Mouse (Mus musculus) spleen, postnatal 36 days (tissue): ENCODE measurements around the gene Tbx1.

Source experiments
- DNase-seq, 2 experiments: peaks; one replicate each; pipeline ENCODE4 v3.0.0; 2022; ENCODE audit warnings: low spot score in 2 of 2, mixed read lengths in 1 of 2

The Tbx1 gene

GRCm38 (mm10) chr16:18587847-18588737 is 2.4 kb downstream of the Tbx1 start:
- DNase-seq, result no peak

GRCm38 (mm10) chr16:18586906-18587546 is 3.4 kb downstream of the Tbx1 start:
- no peak for DNase-seq

GRCm38 (mm10) chr16:18586076-18586905 is 4.2 kb downstream of the Tbx1 start:
- no peak for DNase-seq

GRCm38 (mm10) chr16:18585676-18586075 is 4.8 kb downstream of the Tbx1 start:
- DNase-seq, result no peak

DNA sequence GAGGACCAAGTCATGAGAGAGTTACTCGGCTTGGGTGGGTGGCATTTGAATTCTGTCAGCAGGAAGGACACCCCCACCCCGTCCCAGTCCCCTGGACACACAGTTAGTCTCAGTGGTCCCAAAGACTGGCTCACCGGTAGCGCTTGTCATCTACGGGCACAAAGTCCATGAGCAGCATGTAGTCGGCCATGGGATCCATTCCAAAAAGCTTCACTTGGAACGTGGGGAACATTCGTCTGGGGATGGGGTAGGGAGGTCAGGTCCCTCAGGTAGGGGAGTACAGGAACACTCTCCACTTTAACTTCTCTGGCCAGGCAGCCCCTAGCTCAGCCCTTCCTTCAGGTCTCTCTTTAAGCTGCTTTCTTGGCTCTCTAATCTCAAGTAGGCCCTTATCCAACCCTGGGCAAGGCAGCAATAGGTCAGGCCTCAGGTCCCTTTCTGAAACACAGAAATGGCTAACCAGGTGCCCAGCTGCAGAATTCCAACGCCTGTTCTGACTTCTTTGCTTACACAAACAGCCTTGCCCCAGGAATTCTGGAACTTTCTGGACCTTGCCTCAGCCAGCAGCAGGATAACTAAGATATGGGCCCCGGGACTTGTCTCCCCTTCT is 5.5 kb downstream of the Tbx1 start:
- DNase-seq, result no peak

GRCm38 (mm10) chr16:18583673-18584357 is 6.7 kb downstream of the Tbx1 start:
- DNase-seq, result no peak

GRCm38 (mm10) chr16:18583169-18583568 is 7.3 kb downstream of the Tbx1 start:
- no peak for DNase-seq

GRCm38 (mm10) chr16:18582426-18583148 is 7.9 kb downstream of the Tbx1 start:
- DNase-seq, result no peak

DNA sequence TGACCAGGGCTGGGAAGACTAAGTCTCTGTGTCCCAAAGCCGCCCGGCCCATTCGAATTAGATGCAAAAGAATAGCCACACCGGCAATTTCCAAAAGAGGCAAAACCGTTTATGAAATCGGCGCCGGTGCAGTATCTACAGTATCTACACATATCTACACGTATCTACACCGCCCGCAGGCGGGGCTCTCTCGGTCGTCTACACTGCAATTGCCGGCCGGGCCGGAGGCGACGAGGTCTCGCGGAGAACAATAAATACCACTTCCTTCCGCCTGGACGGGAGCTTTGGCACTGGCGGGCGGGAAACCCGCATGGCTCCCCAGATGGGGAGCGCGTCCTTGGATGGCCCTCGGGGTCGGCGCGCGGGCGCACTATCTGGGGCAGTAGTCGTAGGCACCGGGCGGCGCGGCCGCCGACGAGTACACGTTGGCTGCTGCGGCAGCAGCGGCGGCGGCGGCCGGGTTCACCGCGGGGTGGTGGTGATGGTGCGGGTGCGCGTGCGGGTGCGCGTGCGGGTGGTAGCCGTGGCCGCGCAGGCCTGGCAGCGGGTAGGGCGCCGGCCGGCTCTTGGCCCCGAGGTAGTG is 8.8 kb downstream of the Tbx1 start:
- DNase-seq, result no peak

DNA sequence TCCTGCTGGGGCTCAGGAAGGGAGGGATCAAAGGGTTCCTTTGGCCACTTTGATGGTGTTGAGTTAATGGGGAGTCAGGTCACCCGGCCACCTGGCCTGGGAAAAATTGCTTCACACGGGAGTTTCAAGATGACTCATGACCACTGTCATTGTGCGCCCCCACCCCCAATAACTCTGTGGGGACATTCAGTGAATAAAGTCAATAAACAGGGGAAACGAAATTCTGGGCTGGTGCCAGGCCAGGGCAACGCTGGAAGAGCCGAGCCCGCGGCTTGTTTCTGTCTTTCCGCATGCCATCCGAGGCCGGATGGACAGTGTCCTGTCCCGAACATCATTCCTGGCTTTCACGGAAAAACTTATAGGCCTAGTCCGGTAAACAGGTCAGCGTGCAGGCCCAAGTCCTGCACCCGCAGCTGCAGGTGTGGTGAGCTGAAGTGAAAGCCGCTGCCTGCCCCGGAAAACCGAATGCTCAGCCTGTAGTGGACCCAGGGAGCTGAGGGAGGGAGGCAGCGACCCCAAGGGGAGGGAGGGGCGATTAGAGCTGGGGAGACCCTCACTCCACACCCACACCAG is 9.3 kb downstream of the Tbx1 start:
- no peak for DNase-seq

- DNase-seq, result no peak
These were observed 10.1 kb downstream of the Tbx1 start for GRCm38 (mm10) chr16:18580389-18580788.

- no peak for DNase-seq
These were observed 12.8 kb downstream of the Tbx1 start for GRCm38 (mm10) chr16:18577599-18578160.

DNA sequence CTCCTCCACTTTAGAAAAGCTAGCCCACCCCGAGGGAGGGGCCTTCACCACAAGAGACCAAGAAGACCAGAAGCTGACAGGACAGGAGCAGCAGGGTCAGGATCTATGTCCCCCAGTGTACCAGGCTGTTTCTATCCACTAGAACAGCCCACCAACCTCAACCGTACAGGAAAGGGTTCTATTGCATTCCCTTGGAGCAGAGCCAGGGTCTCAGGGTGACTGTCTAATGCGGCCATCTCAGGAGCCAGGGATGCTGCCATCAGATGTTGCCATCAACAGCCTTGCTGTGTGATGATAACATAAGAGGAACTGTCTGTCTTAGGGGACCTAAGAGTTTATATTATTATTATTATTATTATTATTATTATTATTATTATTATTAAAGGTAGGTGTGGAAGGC is 13.4 kb downstream of the Tbx1 start:
- no peak for DNase-seq

DNA sequence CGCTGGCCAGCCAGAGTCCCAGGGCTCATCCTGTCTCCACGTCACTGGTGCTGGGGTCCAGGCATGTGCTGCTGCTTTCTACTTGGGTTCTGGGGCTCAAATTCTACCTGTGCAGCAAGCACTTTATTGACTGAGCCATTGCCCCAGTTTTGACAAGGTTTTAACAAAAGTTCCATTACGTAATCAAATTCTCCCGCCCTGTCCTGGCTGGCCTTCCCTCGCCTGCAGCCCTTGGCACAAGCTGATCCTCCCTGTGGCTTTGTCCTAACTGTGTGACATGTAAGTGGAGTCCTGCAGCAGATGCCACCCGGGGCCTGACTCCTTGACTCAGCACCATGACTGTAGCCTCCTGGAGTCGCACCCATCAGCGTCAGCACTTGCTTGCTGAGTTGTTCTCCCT is 16.3 kb downstream of the Tbx1 start:
- no peak for DNase-seq

GRCm38 (mm10) chr16:18568599-18568998 is 21.9 kb downstream of the Tbx1 start:
- DNase-seq, result no peak

GRCm38 (mm10) chr16:18564472-18564871 is 26.0 kb downstream of the Tbx1 start:
- DNase-seq, result no peak

DNA sequence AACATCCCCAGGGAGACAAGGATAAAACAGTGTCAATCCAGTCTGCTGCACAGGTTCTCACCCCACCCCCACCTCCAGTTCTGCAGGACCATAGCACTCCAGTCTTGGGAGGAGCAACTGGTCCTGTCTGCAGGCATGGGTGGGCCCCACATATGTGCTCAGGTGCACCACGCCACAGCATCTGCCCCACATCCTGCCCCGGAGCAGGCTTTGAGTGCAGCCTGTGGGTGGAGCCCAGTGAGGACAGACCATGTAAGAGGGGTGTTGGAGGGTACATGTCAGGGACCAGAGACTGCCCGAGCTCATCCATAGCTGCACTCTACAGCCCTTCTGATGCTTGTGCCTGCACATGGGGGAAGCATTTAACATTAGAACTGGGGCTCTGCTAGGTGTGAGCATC is 34.0 kb downstream of the Tbx1 start:
- DNase-seq, result no peak

DNA sequence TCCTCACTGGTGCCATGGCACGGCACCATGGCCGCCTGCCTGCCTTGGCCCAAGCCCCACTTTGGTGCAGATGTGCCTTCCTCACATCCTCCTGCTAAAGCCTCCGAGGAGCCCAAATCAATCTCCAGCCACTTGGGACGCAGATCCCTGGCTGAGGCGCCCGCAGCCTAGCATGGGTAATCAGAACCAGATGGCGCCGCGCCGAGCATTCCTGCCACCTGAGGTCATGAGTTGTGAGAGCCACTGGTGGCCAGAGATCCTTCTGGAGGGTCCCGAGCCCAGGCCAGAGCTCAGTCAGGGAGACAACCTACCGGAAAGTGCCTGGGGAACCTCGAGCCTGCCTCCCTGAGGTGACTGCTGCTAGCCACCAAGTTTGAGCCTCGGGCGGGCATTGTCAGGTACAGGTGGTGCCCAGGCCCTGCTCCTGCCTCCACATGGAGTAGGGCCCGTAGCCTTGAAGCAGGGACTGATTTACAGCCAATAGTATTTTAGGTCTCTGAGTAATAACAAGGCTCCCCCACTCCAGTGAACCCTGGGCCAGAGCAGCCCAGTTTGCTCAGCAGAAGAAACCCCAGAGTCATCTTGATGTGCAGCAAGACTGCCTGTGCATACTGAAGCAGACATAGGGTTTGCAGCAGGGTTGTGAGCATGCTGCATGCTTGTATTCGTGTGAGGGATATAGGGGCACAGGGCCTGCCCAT is 35.1 kb downstream of the Tbx1 start:
- DNase-seq, result no peak

DNA sequence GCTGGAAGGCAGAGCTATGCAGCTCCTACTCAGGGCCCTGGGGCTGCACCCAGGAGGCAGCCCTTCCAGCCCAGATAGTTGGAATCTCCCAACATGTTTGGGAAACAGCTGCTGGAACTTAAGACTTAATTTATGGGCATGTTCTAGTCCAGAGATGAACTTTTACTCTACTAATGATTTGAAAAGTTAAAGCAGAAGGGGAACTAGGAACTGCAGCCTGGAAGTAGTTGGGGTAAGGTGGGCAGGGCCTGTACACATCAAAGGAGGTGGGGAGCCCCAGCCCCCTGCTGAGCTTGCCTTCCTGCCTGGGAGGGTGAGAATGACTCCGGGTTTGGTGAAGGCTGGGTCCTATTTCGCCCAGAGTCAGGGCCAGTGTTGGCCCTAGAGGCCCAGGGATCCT is 35.8 kb downstream of the Tbx1 start:
- no peak for DNase-seq
